Mouse (Mus musculus) right cerebral cortex, postnatal 14 days (tissue): ENCODE measurements at regions not wholly inside any gene's neighbourhood (a gene's known extent, or its start where the extent isn't known, plus 50 kb on each side); places are given as distances from the start of the nearest gene placed in this dataset.
"Not testable (repeated sequence)": the region's sequence is repeated elsewhere in the genome, so short reads cannot be mapped to it uniquely, and the experiment has no call there.

Experiments used
- DNase-seq: peaks from one replicate; pipeline ENCODE4 v3.0.0; 2022

GRCm38 (mm10) chr5:16937840-16938239 is 146.2 kb downstream of the Gm28710 start:
- peak; percentile 38 for DNase-seq

DNA sequence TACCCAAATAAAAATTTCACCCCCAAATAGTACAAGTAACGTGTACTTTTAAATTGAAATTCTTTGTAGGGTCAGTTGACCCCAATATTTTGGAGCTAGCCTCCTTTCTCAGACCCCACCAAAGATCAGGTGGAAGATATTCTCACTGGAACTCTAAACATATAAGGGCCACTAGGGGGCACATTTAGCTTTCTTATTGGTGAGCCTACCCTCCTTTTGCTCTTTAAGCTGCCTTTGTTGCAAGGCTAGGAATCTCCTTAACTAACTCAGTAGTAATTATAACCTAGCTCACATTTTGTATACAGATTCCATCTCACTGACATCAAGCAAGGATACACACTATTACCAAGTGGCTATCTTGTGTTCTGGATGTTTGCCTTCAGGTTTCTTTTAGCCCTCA is 155.8 kb downstream of the Gm28710 start:
- no peak for DNase-seq

- DNase-seq: no peak
Observed at GRCm38 (mm10) chr5:16967735-16968134, 176.1 kb downstream of the Gm28710 start.

GRCm38 (mm10) chr5:16968817-16969216 is 177.2 kb downstream of the Gm28710 start:
- DNase-seq: not testable (repeated sequence)

- DNase-seq: no peak
Observed at GRCm38 (mm10) chr5:16973206-16973896, 181.7 kb downstream of the Gm28710 start.

DNA sequence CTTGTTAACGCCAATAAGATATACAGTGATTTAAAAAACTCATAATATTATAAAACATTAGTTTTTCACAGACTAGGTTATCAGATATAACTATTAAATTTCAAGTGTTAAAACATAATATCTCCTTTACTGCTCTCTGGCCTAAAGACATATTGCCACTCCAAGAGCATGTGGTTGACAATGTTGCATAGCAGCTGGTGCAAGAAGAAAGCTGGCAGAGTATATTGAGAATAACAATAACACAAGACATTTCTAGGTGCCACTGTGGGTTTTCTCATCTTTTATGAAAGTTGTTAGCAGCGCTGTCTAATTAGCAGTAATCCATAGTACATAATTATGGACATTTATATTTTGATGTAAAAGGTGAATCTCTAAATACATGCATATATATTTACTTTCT is 184.4 kb downstream of the Gm28710 start:
- no peak for DNase-seq

- no peak for DNase-seq
Observed at GRCm38 (mm10) chr5:16984877-16985276, 193.3 kb downstream of the Gm28710 start.

GRCm38 (mm10) chr5:16991518-16991917 is 199.9 kb downstream of the Gm28710 start:
- DNase-seq: no peak

GRCm38 (mm10) chr5:16999183-16999582 is 207.6 kb downstream of the Gm28710 start:
- DNase-seq: no peak

DNA sequence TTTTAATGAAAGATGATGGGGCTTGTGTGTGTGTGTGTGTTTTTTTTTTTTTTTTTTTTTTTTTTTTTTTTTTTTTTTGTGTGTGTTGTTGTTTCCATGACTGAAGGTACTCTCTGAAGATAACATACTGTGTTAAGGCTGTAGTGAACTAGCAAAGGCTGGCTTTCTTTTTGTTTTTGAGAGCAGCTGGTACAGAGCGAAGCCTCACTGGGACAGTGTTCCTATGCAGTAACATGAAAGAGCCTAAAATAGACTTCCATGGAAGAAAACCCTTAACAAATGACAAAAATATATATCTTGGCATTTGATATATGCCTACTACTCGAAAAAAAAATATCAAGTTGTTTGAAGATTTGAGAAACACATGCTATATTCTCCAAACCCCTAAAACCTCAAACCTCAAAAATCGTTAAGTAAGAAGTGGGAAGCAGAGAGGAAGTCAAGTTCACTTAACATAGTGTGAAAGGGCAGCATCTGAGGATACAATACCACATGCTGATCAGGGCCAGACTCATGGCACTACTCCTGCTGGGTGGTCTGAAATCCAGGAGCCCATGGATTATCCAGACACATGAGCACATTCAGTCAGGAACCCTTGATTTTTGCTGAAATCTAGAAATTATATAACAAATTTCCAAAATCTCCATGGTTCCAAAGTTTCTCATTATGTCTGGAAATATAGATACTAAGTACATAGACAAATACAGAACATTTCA is 215.4 kb downstream of the Gm28710 start:
- no peak for DNase-seq

DNA sequence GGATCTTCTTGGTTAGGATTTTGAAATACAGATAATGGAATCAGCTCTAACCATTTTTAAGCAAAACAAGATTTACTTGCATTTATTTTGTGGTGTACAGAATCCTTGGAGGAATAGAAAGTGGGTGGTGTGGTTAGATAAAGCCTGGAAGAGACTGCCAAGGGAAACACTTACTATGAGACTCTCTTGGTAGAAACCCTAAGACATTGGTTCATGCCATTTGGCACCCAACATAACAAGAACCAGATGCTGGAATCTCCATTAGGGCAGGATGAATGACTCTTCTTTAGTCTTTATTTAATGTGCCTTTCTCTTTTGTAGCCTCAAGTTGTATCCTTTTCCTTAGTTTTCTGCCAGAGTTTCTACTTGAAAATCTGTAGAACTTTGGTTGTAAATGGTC is 230.0 kb downstream of the Gm28710 start:
- DNase-seq: no peak

DNA sequence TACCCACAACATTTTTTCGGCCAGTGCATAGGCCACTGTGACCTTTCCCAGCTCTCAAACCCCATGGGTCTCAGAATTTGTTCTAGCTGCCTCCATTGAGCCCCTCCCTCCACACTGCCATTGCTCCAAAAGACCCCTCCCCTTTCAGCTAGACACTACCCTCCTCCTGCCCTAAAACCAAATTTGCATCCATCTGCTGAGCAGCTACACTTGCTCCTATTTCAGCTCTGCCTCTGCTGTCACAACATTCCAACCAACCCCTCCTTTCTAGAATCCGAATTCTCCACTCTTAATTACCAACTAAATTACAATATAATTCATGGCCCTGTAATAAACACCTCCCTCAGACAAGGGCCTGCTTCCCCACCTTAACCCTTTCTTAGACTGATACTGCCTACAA is 262.3 kb downstream of the Gm28710 start:
- DNase-seq: no peak

DNA sequence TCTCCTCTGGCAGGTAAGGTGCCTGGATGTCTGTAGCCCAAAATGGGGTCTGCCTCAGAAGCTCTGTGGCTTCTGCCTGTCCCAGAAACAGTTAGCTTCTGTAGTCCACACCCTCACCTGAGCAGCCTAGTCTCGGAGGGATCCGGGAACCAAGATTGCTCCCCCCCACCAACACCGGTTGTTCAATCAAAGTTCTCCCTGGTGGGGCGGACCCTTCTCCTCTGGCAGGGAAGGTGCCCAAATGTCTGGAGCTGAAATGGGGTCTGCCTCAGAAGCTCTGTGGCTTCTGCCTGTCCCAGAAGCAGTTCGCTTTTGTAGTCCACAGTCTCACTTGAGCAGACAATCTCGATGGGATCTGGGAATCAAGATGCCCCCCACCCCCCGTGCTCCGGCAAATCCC is 273.0 kb downstream of the Gm28710 start:
- no peak for DNase-seq

DNA sequence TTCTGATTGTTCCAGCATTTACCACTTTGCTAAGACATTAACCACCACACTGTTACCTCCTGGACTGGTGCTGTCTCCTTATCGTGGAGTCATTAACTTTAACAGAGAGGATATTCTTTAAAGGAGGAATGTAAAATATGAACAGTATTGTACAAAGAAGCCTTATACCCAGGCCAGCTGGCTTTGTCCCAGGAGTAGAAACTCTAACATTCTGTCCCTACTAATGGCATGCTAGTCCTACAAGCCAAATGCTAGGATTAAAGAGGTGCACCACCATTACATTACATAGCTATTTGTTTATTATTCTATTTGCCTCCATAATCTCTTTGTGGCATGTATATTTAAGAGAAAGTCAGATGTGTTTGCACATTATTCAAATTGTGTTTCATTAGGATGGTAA is 288.8 kb downstream of the Gm28710 start:
- DNase-seq: no peak

GRCm38 (mm10) chr5:17111556-17111955 is 261.4 kb upstream of the Speer4f2 start:
- DNase-seq: no peak

DNA sequence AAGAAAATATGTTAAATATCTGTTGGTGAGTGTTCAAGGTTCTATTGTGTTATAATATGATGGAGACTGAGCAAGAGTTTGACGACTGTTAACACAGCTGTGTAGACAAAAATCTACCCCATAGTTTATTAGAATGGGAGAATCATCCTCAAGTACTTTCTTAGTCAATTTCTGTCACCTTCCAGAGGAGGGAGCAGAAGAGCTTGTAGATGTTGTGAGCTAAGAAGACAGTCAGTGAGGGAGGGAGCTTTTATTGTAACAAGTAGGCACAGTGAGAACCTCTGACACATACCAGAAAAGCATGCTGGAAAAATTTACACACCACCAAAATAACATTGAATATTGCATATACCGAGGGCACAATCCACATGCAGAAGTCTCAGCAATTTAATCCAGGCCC is 261.0 kb upstream of the Speer4f2 start:
- no peak for DNase-seq

DNA sequence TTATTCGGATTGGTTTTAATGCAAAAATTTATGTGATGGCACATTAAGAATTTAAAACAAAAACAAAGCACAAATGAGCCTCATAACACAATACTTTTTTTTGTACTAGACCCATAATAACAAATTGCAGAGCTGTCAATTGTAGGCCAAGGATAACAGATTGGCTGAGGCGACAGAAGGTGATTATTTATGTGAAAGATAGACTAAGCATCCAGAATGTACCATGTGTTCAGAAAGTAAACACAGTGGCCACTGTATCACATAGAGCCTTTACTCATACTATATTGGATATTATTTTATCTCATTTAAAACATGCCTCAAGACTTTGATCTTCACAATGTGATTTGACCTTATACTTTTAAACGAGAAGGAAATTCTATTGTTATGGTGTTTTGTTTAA is 257.9 kb upstream of the Speer4f2 start:
- no peak for DNase-seq

DNA sequence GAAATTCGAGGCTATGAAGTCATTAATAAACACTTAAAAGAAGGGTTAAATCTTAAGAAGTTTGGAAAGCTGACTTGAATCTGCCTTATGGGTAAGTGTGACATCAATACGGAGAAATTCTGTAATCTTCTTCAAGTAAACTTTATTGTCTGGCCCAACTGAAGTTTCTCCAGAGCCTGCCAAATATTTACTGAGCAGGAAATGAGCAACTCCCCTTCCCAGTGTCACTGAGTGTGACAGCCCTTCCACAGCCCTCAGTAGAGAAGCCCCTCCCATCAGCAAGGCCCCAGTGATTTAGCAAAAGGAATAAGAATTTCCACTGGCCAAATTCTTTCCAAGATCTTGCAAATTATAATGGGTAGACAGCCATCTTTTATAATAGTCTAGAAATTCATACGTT is 256.9 kb upstream of the Speer4f2 start:
- no peak for DNase-seq

DNA sequence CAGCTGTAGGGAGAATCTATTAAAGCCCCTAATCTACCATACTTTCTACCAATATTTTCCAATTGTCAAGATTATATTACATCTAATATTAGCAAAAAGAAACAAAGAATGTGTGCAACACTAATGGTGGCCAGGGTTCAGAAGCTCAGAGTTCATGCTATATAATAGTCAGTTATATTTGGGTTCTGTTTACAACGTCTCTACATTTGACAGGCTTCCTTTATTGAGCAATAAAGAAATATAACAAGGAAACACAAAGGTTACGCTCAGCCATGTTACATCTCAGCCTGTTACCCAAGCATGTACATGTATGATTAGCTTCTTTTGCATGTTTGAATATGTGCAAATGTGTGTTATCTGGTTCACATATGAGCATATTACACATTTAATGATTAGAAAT is 247.7 kb upstream of the Speer4f2 start:
- no peak for DNase-seq

GRCm38 (mm10) chr5:17127501-17127900 is 245.5 kb upstream of the Speer4f2 start:
- DNase-seq: no peak

- no peak for DNase-seq
Observed at GRCm38 (mm10) chr5:17135489-17135888, 237.5 kb upstream of the Speer4f2 start.

DNA sequence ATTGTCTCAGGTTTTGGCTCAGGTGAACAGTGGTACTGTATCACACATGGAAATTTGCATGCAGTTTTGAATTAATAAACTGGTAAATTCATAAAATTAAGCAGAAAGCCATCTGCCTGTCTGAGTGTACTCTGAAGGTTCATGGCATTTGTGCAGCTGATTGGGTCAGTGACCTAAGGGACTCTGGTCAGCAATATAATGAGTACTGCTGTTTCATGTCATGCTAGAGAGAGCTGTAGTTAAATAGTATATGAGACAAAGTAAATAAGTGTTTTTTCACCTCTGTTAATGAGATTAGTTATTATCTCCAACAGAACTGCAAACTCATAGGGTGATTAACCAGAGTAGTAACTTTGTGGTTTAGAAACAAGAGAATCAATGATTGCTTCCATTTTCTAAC is 231.4 kb upstream of the Speer4f2 start:
- no peak for DNase-seq

DNA sequence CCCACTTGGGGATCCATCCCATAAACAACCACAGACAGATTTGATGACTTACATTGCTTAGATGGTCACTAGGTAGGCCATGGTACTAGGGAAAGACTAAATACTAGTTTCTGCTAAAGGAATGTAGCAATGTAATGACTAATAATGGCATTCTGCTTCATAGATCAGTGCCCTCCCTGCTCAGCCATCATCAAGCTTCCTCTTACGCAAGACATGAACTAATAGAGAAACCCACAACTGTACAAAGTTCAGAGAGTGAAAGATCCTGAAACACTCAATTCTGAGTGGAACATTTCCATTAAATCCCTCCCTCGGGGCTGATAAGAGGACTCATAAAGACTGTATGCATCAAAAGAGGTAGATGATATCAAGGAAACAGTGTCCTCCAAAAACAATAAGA is 198.4 kb upstream of the Speer4f2 start:
- DNase-seq: no peak

DNA sequence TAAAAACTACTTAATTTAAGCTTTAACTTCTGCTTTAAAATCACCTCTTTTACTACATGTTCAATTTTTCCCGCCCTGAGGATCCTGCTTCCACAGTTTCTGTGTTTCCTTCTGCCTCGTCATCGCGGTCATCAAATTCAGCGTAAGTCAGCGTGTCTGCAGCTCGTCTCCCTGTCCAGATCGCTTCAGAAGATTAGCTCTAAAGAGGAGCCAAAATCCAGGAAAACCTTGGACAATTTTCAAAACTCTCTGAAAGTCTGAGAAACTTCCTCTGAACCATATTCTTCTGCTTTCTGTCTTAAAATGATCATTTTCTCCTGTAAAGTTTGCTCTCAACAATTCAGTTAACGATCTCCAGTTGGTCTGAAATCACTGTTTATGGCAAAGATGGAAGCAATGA is 196.2 kb upstream of the Speer4f2 start:
- DNase-seq: no peak
